Mouse (Mus musculus): ENCODE data around the gene Fer1l4. TPM values are rescaled to one million over a fixed set of nuclear protein-coding genes. Genes with fewer than 3 reads are reported as not detected.

The Fer1l4 gene
- polyA plus RNA-seq, 1 experiment from 2014 or later: not detected

Other genes starting within 250 kb of the Fer1l4 start
- gene BC029722, start 233.5 kb downstream of the Fer1l4 start, polyA plus RNA-seq (2014; fragmentation: Nextera tagmentation; extraction: Ambion mirVana): 9.6 and 9.7 TPM in 2 replicates
- 193 and 208 TPM in 2 replicates for gene Eif6, start 226.0 kb downstream of the Fer1l4 start, polyA plus RNA-seq (2014; fragmentation: Nextera tagmentation; extraction: Ambion mirVana)
- gene Fam83c, start 218.1 kb downstream of the Fer1l4 start, polyA plus RNA-seq (2014; fragmentation: Nextera tagmentation; extraction: Ambion mirVana): 0.19 and 0.20 TPM in 2 replicates
- 69.6 and 80.8 TPM in 2 replicates for gene Uqcc1, start 122.6 kb downstream of the Fer1l4 start, polyA plus RNA-seq (2014; fragmentation: Nextera tagmentation; extraction: Ambion mirVana)
- not detected in 2 replicates for gene Gm15557, start 112.2 kb downstream of the Fer1l4 start, polyA plus RNA-seq (2014; fragmentation: Nextera tagmentation; extraction: Ambion mirVana)
- 1.3 and 1.4 TPM in 2 replicates for gene Gdf5, start 107.6 kb downstream of the Fer1l4 start, polyA plus RNA-seq (2014; fragmentation: Nextera tagmentation; extraction: Ambion mirVana)
- 14.9 and 23.3 TPM in 2 replicates for gene Cep250, start 96.5 kb downstream of the Fer1l4 start, polyA plus RNA-seq (2014; fragmentation: Nextera tagmentation; extraction: Ambion mirVana)
- 1.4 and 2.5 TPM in 2 replicates for gene 6430550D23Rik, start 45.0 kb downstream of the Fer1l4 start, polyA plus RNA-seq (2014; fragmentation: Nextera tagmentation; extraction: Ambion mirVana)
- 238 and 243 TPM in 2 replicates for gene Ergic3, start 44.9 kb downstream of the Fer1l4 start, polyA plus RNA-seq (2014; fragmentation: Nextera tagmentation; extraction: Ambion mirVana)
- gene Spag4, start 12.2 kb upstream of the Fer1l4 start, polyA plus RNA-seq (2014; fragmentation: Nextera tagmentation; extraction: Ambion mirVana): 3.9 and 4.8 TPM in 2 replicates
- 45.1 and 46.1 TPM in 2 replicates for gene Cpne1, start 59.0 kb upstream of the Fer1l4 start, polyA plus RNA-seq (2014; fragmentation: Nextera tagmentation; extraction: Ambion mirVana)
- 38.4 and 41.6 TPM in 2 replicates for gene Rbm12, start 59.0 kb upstream of the Fer1l4 start, polyA plus RNA-seq (2014; fragmentation: Nextera tagmentation; extraction: Ambion mirVana)
- 19.7 and 20.1 TPM in 2 replicates for gene Gm28036, start 74.1 kb upstream of the Fer1l4 start, polyA plus RNA-seq (2014; fragmentation: Nextera tagmentation; extraction: Ambion mirVana)
- gene Romo1, start 91.1 kb upstream of the Fer1l4 start, polyA plus RNA-seq (2014; fragmentation: Nextera tagmentation; extraction: Ambion mirVana): 386 and 402 TPM in 2 replicates
- gene Nfs1, start 91.2 kb upstream of the Fer1l4 start, polyA plus RNA-seq (2014; fragmentation: Nextera tagmentation; extraction: Ambion mirVana): 37.1 and 37.7 TPM in 2 replicates
- 639 and 715 TPM in 2 replicates for gene Rbm39, start 127.3 kb upstream of the Fer1l4 start, polyA plus RNA-seq (2014; fragmentation: Nextera tagmentation; extraction: Ambion mirVana)
- 80.9 and 104 TPM in 2 replicates for gene Phf20, start 143.5 kb upstream of the Fer1l4 start, polyA plus RNA-seq (2014; fragmentation: Nextera tagmentation; extraction: Ambion mirVana)